Mouse (Mus musculus) right cerebral cortex, adult 18-20 months (tissue): ENCODE results near the gene Micall1.

Source experiments
- DNase-seq: peaks from one replicate; pipeline ENCODE4 v3.0.0; 2022; ENCODE audit warnings: mixed read lengths

Micall1 gene

DNA sequence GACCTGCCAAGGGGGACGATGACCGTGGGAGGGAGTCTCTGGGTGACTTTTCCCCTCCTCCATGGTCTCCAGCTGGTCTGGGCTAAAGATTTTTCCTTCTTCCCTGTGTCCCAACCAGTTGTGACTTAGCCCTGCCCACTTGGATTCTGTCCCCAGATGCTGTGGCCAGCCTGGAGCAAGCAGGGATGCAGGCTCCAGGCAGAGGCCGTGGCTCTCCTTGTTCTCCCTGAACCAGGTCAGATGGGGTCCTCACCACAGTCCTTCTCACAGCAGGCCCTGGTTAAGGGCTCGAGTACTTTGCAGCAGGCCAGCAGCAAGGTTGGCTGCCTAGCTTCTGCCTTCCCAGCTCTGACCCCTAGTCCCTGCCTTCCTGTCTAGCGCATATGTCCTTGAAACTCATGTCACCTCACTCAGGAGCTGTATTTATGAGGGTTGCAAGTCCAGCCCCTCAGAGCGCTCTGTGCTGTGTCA, 24.5 kb downstream of the Micall1 start:
- no peak for DNase-seq

- DNase-seq, result no peak
Measured at GRCm38 (mm10) chr15:79134496-79135270, 26.0 kb downstream of the Micall1 start.

DNA sequence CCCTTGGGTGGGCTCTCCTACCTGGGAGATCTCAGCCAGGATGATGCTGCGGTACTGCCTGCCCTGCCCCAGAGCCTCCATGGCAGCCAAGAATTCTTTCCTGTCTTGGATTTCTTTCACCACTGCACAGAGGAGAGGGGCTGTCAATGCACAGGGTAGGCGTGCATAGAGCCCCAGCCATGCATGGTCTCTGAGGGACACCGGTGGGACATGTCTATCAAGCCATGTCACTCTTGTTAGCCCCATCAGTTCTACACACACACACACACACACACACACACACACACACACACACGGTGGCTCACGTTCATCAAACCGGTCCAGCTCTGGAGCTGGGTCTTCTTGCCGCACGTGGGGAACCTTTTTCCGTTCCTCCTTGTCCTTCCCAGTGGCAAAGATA, 26.6 kb downstream of the Micall1 start:
- no peak for DNase-seq

DNA sequence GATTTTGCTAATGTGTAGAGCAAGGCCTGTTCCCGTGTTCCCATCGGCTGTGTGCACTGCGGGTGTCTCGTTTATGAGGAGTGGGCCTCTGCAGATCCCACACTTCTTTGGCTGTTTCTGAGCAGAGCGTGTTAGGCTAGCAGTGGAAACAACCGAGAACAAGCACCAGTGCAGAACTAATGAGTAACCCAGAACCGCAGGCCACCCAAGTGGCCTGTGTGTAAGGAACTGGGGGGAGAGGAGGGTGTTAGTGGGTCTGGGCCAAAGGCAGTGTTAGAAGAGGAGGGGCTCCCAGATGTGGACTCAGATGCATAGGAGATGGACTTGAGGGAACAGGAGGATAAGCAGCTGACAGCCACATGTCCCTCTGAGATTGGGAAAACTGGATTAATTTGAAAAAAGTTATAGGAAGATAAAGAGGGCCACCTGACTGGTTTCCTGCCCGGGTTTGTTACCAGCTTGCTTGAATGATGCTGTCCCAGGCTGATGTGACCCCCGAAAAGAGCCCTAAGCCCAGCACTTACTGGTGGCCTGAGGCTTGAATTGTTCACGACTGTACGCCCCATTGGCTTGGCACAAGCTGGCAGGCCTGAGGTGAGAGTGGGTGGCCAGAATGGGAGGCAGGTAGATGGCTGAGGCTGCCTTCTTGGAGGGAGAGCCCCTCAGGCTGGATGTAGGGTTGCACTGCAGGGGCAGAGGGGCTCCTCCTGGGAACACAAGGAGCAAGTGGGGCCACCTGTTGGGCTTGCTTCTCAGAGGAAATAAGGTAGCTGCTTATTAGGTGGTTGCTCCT, 27.3 kb downstream of the Micall1 start:
- DNase-seq, result no peak

- no peak for DNase-seq
Measured at GRCm38 (mm10) chr15:79139640-79140039, 30.9 kb downstream of the Micall1 start.

- peak; percentile 96 for DNase-seq
Measured at GRCm38 (mm10) chr15:79140866-79141565, 32.3 kb downstream of the Micall1 start, which contains the start of the genes Polr2f and 1700088E04Rik. Gene Polr2f, plus strand, starts transcription at chr15:79141009. Gene 1700088E04Rik, minus strand, starts transcription at chr15:79141253.

- DNase-seq, result no peak
Measured at GRCm38 (mm10) chr15:79141566-79141917, 32.8 kb downstream of the Micall1 start.

DNA sequence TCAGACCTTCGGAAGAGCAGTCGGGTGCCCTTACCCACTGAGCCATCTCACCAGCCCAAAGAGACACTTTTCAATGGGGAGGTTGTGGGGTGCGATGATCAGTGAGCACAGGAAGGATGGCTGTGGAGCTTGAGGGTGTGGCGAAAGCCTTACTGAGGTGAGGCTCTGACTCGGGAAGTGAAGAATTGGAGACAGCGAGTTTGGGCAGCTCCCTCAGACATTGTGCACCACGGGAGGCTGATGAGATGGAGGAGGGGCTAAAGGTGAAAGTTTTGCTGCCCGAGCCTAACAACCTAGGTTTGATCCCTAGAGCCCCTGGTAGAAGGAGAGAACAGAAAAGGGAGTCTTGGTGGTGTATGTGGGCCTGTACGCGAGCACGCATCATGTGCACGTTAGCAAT, 34.6 kb downstream of the Micall1 start:
- no peak for DNase-seq

DNA sequence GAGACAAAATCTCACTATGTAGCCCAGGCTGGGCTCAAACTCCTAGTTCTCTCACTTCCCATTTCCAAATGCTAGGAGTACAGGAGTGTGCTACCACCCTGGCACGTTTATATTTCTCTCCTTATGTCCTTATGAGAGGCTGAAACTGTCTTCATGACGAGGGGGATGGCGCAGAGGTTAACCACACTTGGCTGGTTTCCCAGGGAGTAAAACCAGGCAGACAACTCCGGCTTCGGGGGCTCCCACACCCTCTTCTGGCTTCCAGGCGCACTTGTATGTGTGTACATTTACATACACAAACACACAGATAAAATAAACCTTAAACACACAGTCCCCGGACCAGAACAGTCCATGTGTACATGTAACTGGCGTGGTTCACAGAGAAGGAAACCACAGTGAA, 35.3 kb downstream of the Micall1 start:
- DNase-seq, result no peak

- no peak for DNase-seq
Measured at GRCm38 (mm10) chr15:79145522-79145921, 36.8 kb downstream of the Micall1 start.

DNA sequence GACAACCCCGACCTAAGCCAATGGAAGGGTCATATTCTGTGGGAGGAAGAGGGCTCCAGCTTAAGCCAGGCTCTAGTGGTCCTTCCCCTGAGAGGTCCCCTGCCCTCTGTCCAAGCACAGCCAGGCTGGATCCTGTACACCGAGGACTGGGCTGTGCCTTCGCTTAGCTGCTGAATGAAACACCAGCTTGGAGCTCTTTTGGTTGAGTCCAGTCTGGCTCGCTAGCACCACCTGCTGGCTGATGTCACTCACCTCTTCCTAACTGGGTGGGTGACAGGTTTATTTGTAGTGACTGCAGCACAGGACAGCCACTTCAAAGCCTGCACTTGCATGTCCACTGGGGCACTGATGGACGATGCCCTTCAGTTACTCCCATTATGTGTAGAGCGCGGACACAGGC, 39.8 kb downstream of the Micall1 start:
- DNase-seq, result peak; percentile 66

DNA sequence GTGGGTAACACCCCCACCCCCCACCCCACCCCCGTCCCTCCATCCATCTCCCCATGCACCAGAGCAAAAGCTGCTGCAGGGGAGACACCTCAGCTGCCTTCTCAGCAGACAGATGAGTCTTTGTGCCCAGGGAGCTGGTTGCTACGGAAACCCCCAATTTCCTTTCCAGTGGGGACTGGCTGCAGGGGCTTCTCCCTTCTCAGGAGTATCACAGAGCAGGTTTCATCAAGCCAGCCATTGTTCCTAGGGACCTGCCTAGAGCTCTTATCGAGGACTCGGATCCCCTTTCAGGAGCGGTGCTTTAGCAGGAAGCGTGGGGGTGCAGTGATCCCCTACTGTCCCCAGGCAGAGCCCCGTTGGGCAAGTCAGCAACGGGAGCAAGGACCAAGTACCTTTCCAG, 43.2 kb downstream of the Micall1 start:
- DNase-seq, result no peak

DNA sequence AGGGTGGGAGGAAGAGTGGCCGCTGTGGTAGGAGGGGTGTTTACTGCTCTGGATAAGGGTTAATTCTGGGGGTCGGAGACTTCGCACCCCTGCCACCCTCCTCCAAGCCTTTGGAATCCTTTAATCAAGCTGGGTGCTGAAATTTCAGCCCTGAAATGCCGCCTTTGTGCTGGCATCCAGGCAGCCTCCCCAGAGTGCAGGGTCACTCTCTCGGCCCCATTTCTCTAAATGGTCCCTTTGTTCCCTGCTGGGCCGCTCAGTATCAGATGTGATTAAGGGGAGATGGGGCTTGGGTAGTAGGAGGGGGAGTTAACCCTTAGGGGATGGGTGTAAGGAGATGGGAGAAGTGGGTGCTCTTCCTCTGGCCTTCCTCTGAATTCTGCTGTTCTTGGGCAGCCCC, 44.0 kb downstream of the Micall1 start:
- DNase-seq, result no peak

DNA sequence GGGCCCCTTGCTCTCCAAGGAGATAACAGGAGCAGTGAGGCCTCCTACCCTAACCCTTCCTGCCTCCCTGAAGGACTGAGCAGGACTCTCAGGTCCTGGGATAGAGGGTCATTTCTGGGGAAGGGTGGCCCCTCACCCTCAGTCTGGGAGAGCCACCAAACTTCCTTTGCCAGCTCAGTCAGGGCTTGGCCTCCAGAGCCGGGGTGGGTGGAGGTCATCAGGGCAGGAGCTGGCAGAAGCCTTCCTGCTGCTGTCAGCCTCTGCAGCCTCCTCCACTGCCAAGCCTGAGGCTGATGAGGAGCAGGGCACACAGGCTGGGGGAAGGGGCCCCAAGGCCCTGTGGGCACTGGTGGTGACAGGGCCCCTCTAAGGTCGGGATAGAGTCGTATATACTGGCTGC, 46.9 kb downstream of the Micall1 start:
- no peak for DNase-seq

- no peak for DNase-seq
Measured at GRCm38 (mm10) chr15:79162301-79162700, 53.6 kb downstream of the Micall1 start.

- no peak for DNase-seq
Measured at GRCm38 (mm10) chr15:79162822-79163221, 54.1 kb downstream of the Micall1 start.

- no peak for DNase-seq
Measured at GRCm38 (mm10) chr15:79164251-79164650, 55.6 kb downstream of the Micall1 start.

GRCm38 (mm10) chr15:79165140-79165539, 56.4 kb downstream of the Micall1 start, which contains the start of gene Sox10:
Gene Sox10, minus strand, starts transcription at chr15:79165240.
- no peak for DNase-seq

- DNase-seq, result no peak
Measured at GRCm38 (mm10) chr15:79166712-79167111, 58.0 kb downstream of the Micall1 start.

GRCm38 (mm10) chr15:79176905-79177304, 68.2 kb downstream of the Micall1 start:
- no peak for DNase-seq

DNA sequence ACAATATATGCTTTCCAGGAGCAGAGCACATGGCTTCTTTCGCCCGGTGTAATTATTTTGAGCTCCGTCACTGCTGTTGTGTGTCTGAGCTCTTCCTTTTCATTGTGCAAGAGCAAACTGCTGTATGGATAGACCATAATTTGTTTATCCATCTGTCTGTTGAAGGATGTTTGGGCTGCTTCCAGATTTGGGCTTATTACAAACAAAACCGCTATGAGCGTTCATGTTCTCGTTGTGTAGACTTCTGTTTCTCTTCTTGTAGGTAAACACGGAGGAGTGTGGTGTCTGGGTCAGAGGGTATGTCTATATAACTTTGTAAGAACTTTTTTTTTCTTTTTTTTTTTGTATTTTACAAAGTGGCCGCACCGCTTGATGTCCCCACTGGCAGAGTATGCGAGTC, 76.5 kb downstream of the Micall1 start:
- DNase-seq, result no peak
